Mouse (Mus musculus) heart, postnatal 25 days (tissue): ENCODE measurements around the gene Adgrb3. TPM values are rescaled to one million over a fixed set of nuclear protein-coding genes. Genes with fewer than 3 reads are reported as not detected.
A peak's percentile ranks its signal among the peaks of the same experiment; 100 is the strongest.

ENCODE experiments used
- DNase-seq: peaks from one replicate; pipeline ENCODE4 v3.0.0; 2022; ENCODE audit warnings: low spot score
- intact Hi-C: fragments of 180-260 bp; cut with DNase I; formaldehyde crosslinking; loops from one replicate; pipeline ENCODE4 v1.15.1; 2025
- total RNA-seq, 2 experiments: library from RNA; stranded (reverse); gene quantifications; 2 replicates each; pipeline ENCODE4 v1.2.3; 2021

The Adgrb3 gene
- total RNA-seq, 2 experiments from 2014 or later: not detected

DNA sequence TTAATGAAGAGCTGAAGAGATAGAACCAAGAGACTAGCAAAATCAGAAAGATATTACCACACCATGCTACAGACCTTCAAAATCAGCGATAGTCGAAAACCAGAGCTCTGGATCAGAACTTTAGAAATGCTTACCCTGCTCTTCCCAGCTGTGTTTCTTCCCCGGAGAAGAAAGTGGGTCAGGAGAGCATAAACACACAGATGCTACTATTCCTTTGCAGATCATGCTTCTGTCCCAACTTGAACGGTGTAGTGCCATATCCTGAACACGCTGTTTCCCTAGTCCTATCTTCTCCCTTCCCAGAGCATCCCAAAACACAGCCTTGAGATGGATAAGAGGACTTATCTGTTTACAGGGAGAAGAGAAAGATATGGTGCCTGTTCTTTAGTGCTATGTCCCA lies 662.4 kb downstream of the Adgrb3 start:
- no peak for DNase-seq
- intact Hi-C loops: no loop called here

DNA sequence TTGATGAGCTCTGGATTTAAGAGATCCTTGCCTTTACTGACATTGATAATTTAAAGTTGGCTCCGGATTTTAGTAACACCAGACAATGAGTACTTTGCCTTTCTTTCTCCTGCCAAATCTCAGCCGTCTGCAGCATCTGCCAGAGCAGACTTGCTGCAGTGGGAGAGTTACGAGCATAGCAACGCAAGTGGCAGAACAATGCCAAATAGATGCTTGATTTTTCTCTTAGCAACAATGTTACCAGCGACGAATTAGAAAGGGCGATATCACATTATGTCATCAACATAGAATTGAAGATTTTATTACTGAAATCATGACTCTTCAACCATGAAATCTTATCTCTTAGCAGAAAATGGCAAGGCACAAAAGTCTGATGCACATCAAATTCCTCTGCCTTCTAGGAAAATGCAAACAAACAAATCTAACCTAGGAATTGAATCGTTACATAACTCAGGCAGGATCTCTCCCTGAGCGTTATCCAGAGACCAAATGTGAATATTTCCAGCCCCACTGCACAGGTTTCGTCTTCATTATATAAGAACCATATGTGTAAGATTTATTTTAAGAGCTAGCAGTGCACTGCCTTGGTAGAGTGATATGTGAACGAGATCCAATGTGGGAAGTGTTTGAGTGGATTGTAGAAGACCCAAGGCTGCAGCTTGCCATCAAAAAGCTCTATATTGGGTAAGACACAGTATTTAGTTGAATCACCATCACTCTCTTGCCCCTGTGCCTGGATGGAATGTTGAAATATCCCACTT lies 663.3 kb downstream of the Adgrb3 start:
- intact Hi-C loops: no loop called here
- DNase-seq: no peak

DNA sequence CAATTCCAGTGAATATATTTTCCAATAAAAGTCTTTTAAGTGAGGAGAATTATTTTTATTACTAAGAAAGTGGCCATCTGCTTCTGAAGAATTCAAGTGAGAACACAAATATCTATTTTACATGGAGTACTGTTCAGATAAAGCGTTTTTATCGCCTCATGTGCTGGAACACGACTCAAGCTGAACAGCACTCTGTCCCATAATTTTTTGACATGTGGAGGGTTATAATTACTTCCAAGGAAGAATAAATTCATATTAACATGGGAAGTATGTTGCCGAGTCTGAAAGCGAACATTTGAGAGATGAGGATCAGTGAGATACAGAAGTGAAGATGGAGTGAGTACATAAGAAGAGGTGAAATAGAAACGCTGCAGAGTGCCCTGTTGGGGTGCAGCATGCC lies 665.9 kb downstream of the Adgrb3 start:
- DNase-seq: no peak
- intact Hi-C loops: no loop called here

DNA sequence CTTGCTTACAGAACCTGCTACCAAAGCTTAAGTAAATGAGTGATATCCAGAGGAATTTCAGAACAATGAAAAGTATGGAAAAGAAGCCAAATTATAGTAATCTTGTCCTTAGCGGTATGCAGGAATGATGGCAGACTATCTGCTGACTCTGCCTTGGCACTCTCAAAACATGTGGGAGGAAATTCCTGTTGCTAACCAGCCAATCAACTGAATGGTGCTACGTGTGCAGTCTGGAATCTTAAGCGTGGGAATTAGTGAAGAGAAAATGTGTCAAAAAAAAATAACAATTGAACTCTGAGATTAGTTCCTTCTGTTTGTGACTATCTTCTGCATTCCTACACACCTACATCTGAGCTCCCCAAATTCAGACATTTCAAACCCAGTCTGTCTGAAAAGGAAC lies 683.3 kb downstream of the Adgrb3 start:
- DNase-seq: no peak
- intact Hi-C loops: no loop called here

DNA sequence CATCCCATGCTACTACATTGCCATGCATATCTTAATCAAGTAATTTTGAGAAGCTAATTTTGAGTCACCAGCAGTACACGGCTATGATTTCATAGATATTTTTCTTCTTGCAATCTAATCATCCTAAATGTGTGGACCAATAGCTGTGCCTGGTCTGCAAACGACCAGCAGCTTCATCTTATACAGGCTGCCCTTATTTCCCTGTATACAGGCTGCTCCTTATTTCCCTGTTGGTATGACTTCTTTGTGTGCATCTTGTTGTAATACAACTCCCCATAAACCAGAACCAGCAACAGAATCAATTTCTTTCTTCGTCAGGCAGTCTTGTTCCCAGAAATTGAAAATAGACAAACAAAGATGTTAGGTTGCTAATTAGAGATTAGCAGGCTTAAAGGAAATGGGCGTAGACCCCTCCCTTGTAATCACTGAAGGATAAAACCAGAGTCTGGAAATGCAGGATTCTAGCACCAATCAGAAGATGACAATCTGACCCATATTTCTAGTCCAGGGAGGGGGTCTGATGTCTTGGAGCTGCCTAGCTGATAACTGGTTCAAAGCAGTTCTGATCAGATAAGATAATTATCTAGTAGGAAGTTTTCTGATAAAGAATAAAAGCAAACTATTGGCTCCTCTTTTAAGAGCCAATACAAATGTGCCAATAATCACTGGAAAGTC lies 697.2 kb downstream of the Adgrb3 start:
- intact Hi-C loops: no loop called here
- no peak for DNase-seq

DNA sequence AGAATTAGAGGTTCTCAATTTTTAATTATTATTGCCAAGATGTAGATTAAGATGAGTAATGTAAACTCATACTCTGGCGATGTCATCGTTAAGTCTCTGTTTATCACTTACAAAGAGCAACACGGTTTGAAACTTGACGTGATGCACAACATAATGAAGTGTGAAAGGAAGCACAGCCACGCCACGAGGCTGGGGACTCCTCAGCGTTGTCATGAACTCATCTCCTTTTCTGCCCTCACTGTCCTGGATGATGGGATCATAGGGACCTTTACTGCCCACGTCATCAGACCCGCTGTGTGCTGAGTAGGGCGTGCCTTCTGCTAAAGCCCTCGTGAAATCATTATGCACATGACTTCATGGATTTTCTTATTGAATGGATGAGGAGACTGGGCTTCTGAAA lies 714.0 kb downstream of the Adgrb3 start:
- intact Hi-C loops: no loop called here

DNA sequence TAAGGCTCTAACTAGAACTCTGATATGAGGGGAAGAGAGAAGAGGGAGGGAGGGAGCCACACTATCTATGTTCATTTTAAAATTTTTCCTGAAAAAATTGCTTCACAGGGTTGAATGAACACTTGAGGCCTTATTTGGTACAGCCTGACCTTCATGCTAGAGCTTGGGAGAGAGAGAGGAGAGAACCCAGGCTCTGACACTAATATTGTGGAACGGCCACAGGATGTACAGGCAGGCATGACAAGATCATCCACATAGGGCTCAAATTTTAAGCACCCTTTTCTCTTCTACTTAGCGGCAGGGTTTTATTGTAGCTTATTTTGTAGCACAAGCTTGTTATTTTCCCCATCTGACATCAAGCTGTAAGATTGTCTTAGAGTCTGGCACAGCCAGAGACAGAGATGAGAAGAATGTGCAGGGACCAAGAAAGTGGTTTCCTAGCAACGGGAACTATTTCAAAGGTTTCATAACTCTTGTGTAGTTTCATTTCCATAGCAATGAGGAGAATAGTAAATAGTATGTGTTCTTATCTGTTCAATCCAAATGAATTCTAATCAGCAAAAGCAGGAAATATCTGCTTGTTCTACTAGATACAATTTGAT lies 721.9 kb downstream of the Adgrb3 start:
- DNase-seq: no peak
- intact Hi-C loops: no loop called here

More for the DNA sequence above, 714.0 kb downstream of the Adgrb3 start:
- no peak for DNase-seq

DNA sequence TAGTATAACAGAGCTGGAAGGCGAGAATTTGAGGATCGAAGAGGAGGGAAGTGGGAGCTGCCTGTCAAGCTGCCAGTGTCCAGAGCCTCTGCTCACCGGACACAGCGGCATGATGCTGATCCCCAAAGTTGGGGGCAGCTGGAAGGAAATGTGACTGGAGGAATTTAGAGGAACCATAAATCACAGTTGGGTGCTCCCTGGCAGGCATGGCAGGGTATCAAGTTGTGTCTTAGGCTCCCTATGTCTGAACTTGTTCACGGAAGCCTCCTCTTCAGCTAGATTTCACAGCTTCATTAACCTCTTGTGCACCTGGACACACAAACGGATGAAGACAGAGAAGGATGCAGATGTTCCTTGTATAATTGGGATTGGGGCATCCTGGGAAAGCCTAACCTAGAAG lies 722.8 kb downstream of the Adgrb3 start:
- intact Hi-C loops: no loop called here
- no peak for DNase-seq

DNA sequence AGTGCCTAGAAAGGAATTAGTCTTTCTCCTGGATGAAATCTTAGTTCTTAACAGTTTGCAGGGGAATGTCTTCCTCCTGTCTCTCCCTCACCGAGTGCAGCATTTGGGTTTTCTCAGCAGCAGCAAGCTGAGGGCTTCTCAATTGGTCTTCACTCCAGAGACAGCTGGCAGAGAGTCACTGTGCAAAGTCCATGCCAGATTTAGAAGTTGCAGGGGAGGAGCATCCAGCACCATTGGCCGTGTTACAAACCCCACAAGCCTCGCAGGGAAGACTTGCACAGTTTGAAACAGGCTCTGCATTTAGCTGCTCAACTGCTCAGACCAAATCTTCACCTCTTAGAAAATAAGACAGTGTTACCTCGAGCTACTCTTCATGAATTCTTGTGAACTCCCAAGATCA lies 724.1 kb downstream of the Adgrb3 start:
- DNase-seq: peak; percentile 12
- intact Hi-C loops: no loop called here

DNA sequence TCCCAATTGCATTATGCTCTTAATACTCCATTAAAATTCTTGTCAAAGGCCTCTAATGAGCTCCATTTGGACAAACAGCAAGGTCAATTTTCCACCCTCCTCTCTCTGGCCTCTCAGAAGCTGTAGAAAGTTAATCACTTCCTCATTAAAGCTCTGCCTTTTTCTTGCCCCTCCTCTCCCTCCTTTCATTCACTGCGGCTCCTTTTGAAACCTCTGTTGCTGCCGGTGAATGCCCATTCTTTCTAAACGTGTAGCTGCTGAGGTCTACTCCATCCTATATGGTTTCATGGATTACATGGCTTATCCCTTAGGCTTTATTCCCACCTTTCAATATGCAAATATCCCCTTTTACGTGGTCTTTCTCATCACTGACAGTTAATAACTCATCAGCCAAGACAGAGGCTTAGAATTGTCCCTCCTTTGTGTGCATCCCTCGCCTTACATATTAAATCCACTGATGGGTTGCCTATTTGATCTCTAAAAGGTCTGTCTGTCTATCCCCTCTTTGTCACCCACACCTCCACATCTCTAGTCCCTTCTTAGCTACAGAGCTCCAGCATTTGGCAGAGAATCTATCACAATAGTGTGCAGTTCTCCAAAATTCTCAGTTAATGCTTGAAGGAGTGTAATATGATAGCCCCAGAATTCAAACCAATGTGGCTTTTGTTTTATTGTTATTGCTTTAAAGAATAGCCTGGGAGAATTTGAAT lies 741.3 kb downstream of the Adgrb3 start:
- intact Hi-C loops: no loop called here
- no peak for DNase-seq

DNA sequence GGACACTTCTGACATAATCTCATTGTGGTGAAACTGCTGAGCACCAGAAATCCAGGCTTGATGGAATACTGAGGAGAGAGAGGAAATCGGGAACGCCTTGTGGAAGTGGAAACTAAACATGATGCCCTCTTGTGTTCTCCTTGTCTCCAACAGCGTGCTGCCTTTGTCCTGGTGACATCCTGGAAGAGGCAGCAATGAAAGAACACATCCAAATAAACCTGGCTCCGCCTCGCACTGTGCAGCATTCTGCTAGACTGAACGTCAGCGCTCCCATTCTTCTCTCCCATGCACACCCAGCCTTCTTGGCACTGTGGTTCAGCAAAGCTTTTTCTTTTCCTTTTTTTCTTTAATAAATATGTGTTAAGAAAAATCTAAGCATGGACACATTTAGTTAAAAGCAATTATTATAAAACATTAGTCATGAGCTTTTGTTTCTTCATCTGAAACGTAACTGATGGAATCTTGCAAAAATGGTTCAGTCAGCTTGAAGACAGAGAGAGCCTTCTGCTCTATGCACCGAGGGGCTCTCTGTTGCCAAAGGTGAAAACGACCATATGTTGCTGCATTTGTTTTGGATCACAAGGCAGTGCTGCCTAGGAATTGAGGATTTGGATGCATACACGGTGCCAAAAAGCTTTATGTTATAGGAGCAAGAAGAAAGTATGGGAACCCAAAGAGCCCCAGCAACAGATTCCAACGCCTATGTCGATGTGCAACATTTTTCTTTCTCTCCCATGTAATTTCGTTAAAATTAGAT lies 743.7 kb downstream of the Adgrb3 start:
- intact Hi-C loops: no loop called here

DNA sequence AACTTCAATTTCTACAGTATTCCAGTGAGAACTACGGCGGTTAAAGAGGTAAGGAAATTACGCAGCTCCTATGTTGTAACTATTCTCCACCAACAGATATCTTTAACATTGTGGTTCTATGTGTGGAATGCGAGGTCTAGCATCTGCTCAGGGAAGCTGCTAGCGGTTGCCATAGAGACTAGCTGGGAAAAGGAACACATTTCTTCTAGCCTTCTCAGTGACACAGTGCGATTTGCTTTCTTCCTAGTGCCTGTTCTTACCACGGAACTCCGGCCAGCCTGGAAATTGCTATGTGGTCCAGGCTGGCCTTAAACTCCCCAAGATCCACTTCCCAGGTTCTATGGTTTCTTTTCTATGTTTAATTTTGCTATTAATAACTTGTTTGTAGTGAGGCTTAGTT lies 747.1 kb downstream of the Adgrb3 start:
- intact Hi-C loops: no loop called here
- DNase-seq: no peak

More for the DNA sequence above, 743.7 kb downstream of the Adgrb3 start:
- no peak for DNase-seq

DNA sequence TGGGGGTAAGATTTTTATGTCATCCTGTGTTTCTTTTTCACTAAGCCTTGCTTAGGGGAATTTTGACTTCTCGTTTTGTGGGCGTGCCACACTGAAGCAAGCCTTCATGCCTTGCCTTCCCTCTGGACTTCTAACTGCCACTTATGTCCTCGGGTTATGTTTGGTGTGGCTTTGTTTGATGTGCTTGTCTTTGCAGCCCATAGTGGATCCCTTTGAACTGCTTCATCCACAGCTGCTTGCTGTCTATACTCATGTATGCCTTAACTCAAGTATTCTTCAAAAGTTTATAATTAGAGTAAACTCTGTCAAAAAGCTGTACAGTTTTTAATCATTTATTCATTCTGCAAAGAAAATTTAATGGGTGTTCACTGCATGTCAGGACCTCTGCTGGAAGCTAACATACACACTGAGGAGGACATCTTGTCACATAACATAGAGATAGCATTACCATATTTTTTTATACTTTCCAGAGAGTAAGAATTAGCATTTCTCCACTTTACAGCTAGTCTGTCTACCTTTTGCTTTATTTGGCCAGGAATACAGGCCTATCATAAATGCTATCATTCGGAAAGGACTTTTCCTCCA lies 748.1 kb downstream of the Adgrb3 start:
- intact Hi-C loops: no loop called here
- no peak for DNase-seq

DNA sequence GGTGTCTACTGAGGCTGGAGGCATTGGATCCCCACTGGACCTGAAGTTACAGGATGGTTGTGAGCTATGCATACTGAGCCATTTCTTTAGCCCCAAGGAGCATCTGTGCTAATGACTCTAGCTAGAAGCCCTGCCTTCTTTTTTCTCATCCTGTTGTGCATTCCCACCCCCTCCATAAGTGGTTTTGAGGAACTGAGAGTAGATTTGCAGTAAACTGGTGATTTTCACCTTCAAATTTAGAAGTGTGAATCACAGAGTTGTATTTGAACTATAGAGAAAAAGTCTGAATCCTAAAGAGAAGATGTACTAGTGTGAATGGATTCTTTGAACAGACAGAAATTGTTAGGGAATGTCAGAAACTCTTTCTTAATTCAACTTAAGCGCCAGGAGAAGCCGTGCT lies 750.1 kb downstream of the Adgrb3 start:
- intact Hi-C loops: no loop called here
- no peak for DNase-seq

DNA sequence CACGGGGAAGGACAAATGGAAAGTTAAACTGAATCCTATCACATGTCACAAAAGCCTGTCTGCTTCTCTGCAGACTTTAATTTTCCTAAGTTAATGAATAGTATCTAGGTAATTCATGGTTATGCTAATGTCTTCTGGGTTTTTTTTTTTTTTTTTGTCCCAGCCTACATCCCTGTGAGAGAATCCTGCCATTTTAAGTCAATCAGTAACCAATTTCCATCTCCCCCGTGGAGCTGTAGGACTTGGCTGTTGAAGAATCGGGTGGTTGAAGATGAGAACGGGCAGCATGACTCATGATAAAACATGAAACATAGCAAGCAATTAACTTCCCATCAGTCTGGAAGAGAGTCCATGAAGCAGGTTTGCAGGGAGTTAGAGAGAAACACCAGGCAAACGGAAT lies 753.6 kb downstream of the Adgrb3 start:
- intact Hi-C loops: no loop called here
- DNase-seq: no peak

DNA sequence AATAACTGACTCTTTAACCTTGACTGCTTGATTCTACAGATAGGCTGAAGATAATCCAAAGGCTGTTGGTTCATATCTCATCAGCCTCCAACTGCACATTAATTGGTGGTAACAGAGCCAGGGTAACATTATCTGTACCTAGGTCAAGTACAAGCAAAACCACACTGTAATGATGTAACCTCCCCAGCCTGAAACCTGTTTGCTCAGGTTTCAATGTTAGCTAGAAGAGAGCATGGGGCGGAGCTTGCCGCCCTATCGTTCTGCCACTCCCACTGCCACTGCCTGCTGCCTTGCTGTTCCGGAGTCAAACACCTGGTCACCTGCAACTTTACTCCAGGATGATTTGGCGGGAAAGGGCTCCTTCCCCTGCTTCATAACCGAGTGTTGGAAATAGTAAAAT lies 765.5 kb downstream of the Adgrb3 start:
- intact Hi-C loops: no loop called here
- DNase-seq: no peak

DNA sequence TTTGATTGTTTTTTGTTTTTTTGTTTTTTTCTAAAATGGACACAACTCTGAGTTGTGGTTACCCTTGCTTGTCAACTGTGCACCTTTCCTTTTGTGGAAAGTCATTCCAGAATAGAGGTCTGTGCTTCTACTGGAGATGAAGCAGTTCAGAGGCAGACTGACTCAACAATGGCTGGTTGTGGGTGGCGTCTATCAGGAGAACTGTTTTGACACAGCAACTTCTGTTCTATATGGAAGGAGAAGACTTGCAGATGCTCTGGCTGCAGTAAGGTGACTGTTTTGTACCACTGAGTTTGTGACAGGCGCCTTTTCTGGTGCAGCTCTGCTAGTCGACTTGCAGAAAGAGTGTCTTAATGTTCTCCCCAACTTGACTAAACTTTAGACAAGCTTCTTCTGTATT lies 768.6 kb downstream of the Adgrb3 start:
- DNase-seq: no peak
- intact Hi-C loops: no loop called here

DNA sequence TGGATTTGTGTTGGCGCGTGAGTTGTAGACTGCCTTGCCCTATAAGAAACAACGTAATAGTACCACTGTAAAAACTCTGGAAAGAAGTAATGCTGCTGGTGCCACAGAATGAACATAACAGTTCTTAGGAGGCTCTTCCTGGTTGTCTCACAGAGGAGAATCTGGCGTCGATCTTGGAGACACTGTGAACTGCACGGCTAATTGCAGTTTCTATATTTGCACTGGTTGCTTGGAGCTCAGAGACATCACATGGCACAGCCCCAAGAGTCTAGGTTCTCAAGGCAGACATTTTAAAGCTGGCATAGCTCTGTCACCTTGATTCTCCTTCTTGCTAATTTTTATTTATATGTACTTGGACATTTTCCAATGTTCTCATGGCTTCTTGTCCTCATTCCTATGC lies 769.3 kb downstream of the Adgrb3 start:
- intact Hi-C loops: no loop called here
- DNase-seq: no peak

DNA sequence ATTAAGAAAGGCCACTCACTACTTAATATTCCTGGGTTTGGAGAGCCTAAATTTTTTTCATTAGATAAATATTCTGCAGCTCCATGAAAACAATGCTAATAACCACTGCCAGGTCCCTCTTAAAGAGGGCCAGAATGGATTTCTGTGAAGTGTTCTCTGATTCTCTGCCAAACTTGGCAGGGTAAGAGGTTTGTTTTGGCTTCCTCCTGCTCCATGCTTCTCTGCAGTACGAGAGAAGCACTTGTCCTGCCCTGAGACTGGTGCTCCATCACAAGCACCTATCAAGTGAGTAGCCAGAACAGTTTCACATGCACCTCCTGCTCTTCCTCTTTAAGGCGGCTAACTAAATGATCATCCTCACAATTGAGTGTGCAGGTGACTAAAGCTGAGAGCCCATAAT lies 771.9 kb downstream of the Adgrb3 start:
- intact Hi-C loops: no loop called here
- no peak for DNase-seq

DNA sequence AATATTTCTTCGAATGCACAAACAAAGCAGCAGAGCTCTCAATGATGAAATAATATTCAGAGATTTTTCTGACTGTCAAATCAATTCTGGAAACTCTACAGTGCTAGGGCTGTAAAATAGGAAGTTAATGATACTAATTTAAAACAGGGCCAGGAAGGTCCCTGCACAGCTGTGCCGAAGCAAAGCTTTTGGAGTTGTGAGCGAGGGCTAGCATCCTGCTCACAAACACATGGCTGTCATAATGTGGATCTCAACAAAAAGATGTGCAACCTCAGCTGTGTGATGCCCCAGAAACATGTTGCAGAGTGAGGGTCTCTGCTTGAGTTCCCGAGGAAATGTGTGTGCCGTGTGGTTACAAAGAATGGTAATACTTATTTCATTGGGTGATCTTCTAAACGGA lies 772.3 kb downstream of the Adgrb3 start:
- intact Hi-C loops: no loop called here
- DNase-seq: no peak
